Mouse (Mus musculus) adrenal gland, adult 18-20 months (tissue): ENCODE measurements at regions not wholly inside any gene's neighbourhood (a gene's known extent, or its start where the extent isn't known, plus 50 kb on each side); places are given as distances from the start of the nearest gene placed in this dataset.
"Not testable (repeated sequence)": the region's sequence is repeated elsewhere in the genome, so short reads cannot be mapped to it uniquely, and the experiment has no call there.

Source experiments
- DNase-seq, 2 experiments: peaks; one replicate each; pipeline ENCODE4 v3.0.0; 2021 to 2022; ENCODE audit warnings: low spot score in 2 of 2

- DNase-seq = no peak
Measured at GRCm38 (mm10) chr13:57055409-57056195, 159.8 kb upstream of the Trpc7 start.

- DNase-seq = no peak
Measured at GRCm38 (mm10) chr13:57053361-57053760, 157.6 kb upstream of the Trpc7 start.

GRCm38 (mm10) chr13:57046130-57046529, 150.3 kb upstream of the Trpc7 start:
- DNase-seq = not testable (repeated sequence)

- no peak for DNase-seq
Measured at GRCm38 (mm10) chr13:57044455-57044854, 148.7 kb upstream of the Trpc7 start.

GRCm38 (mm10) chr13:57043316-57043974, 147.7 kb upstream of the Trpc7 start:
- DNase-seq = no peak

GRCm38 (mm10) chr13:57042514-57042913, 146.7 kb upstream of the Trpc7 start:
- no peak for DNase-seq

- no peak for DNase-seq
Measured at GRCm38 (mm10) chr13:57032871-57033270, 137.1 kb upstream of the Trpc7 start.

- no peak for DNase-seq
Measured at GRCm38 (mm10) chr13:57017553-57018341, 122.0 kb upstream of the Trpc7 start.

- no peak for DNase-seq
Measured at GRCm38 (mm10) chr13:57016465-57017272, 120.9 kb upstream of the Trpc7 start.

GRCm38 (mm10) chr13:57007236-57007635, 111.4 kb upstream of the Trpc7 start:
- DNase-seq = not testable (repeated sequence)

- no peak for DNase-seq
Measured at GRCm38 (mm10) chr13:57003565-57004132, 107.9 kb upstream of the Trpc7 start.

GRCm38 (mm10) chr13:56992022-56992421, 96.2 kb upstream of the Trpc7 start:
- no peak for DNase-seq

- DNase-seq = no peak
Measured at GRCm38 (mm10) chr13:56974063-56974462, 78.3 kb upstream of the Trpc7 start.

GRCm38 (mm10) chr13:56955358-56955757, 59.6 kb upstream of the Trpc7 start:
- DNase-seq = no peak

GRCm38 (mm10) chr13:56948086-56948485, 52.3 kb upstream of the Trpc7 start:
- no peak for DNase-seq

GRCm38 (mm10) chr13:56947266-56947665, 51.5 kb upstream of the Trpc7 start:
- DNase-seq = no peak
